Mouse (Mus musculus) hindbrain, embryonic 16.5 days (tissue): ENCODE results near the gene Wdr4. TPM values are rescaled to one million over a fixed set of nuclear protein-coding genes. Genes with fewer than 3 reads are reported as not detected.

ENCODE experiments used
- ATAC-seq: fragments of 200-750 bp; cut with Nextera tagmentation; 2 replicates; pipeline ENCODE4 v1.8.0; 2017; ENCODE audit warnings: moderate TSS enrichment, moderate library complexity
- H3K27ac ChIP-seq: fragments of 300-500 bp; sonication (generic); 2 replicates; pipeline ENCODE4 v1.5.1; 2014; ENCODE audit warnings: low read depth, mild to moderate bottlenecking, control low read depth, low read length, moderate library complexity
- H3K27me3 ChIP-seq: fragments of 300-500 bp; sonication (generic); replicated peaks from 2 replicates; pipeline ENCODE4 v1.6.1; 2014; ENCODE audit warnings: low read length; ENCODE audit not compliant: control insufficient read depth, insufficient read depth
- H3K36me3 ChIP-seq: fragments of 300-500 bp; sonication (generic); 2 replicates; pipeline ENCODE4 v1.6.1; 2014; ENCODE audit warnings: mild to moderate bottlenecking, low read length, moderate library complexity, mixed read lengths; ENCODE audit not compliant: control insufficient read depth, insufficient read depth
- H3K4me1 ChIP-seq: fragments of 300-500 bp; sonication (generic); 2 replicates; pipeline ENCODE4 v1.6.1; 2014; ENCODE audit warnings: low read depth, low read length; ENCODE audit not compliant: control insufficient read depth, insufficient read depth
- H3K4me2 ChIP-seq: fragments of 300-500 bp; sonication (generic); 2 replicates; pipeline ENCODE4 v1.6.1; 2014; ENCODE audit warnings: mild to moderate bottlenecking, low read length, control low read depth, moderate library complexity
- H3K4me3 ChIP-seq: fragments of 300-500 bp; sonication (generic); 2 replicates; pipeline ENCODE4 v1.5.1; 2014; ENCODE audit warnings: mild to moderate bottlenecking, low read length, control low read depth, moderate library complexity
- H3K9ac ChIP-seq: fragments of 300-500 bp; sonication (generic); 2 replicates; pipeline ENCODE4 v1.6.1; 2014; ENCODE audit warnings: low read depth, mild to moderate bottlenecking, control low read depth, low read length, moderate library complexity
- H3K9me3 ChIP-seq: fragments of 300-500 bp; sonication (generic); 2 replicates; pipeline ENCODE4 v1.6.1; 2014; ENCODE audit warnings: mild to moderate bottlenecking, low read length, moderate library complexity; ENCODE audit not compliant: control insufficient read depth
- WGBS: fragments of 180-500 bp; shearing (Covaris S2); extraction: QIAGEN DNeasy Blood & Tissue Kit; methylation state at CpG from one replicate; pipeline ENCODE4 v1.1.7; 2014; 5-methylcytosine and 5-hydroxymethylcytosine counted together
- polyA plus RNA-seq: library from polyadenylated mRNA; unstranded; fragments of >200 nt; fragmentation: Nextera tagmentation; extraction: Ambion mirVana; gene quantifications from 2 replicates; pipeline ENCODE4 v1.2.1, GENCODE M21; 2015

Wdr4 gene
- polyA plus RNA-seq, 1 experiment from 2014 or later, result 38.1 TPM

DNA sequence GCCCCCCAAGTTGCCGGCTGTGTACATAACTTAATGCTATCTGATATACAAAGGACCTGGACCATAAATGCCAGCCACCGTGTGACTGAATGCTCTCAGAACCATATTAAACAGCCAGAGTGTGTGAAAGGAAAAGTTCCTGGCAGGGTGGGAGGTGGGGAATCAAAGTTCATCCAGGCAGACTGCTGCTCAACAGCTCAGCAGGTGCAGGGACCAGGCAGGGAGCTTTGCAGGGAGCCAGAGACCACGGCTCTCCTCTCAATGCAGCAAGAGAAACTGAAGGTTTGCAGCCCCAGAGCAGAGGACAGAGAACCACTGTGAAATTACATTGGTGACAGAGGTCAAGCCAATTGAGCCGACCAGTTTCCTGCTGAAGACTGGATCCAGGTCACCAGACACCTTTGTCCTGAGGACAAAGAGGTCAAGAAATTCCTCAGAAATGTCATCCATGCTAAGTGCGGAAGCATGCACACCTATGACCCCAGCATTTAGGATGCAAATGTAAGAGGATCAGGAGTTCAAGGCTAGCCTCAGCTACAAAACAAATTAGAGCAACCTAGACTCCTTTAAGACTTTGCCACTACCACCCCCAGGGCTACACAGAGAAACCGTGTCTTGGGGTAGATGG is 32.2 kb downstream of the Wdr4 start:
- no peaks in the 10 kb centered on the region for H3K27me3 ChIP-seq
- 26% methylated on average over 6 of the region's 6 CpGs for WGBS
- H3K9ac ChIP-seq, result no peak overlapping the region
- no peak overlapping the region for H3K4me3 ChIP-seq
- H3K9me3 ChIP-seq, result no peaks in the 10 kb centered on the region
- H3K36me3 ChIP-seq, result no peaks in the 10 kb centered on the region
- peak overlapping the region; percentile 66; the same call in 1 of the 2 replicates for H3K27ac ChIP-seq
- no peak for ATAC-seq
- H3K4me1 ChIP-seq, result no peaks in the 10 kb centered on the region; the same call in none of the 2 replicates
- H3K4me2 ChIP-seq, result no peak overlapping the region

DNA sequence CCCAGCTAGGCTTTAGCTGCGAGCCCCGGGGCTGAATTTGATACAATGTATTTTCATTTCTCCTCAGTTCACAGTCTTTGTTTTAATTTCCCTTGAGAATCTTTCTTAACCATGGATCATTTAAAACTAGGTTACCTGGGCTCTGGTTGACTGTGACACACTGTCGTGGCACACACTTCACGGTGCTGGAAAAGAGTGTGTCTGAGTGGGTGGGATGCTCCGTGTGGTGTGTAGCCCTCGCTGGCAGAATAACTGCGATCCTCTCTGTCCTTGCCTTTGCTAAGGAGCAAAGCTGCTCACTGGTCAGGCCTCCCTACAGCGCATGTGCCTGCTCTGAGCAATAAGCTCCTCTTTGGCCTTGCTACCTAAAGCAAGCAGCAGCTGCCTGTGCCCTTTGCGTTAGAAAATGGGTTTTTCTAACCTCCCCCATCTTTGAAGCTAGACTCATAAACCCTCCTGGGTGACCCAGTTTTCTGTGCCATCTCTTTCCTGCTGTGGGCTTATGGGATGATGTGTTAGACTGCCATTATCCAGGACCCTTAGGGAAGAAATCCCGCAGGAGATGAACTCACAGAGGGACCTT is 33.1 kb downstream of the Wdr4 start:
- H3K9me3 ChIP-seq, result no peaks in the 10 kb centered on the region
- no peak overlapping the region for H3K9ac ChIP-seq
- ATAC-seq, result peak; percentile 62
- H3K4me3 ChIP-seq, result no peak overlapping the region
- no peak overlapping the region for H3K4me2 ChIP-seq
- H3K36me3 ChIP-seq, result no peaks in the 10 kb centered on the region
- H3K27me3 ChIP-seq, result no peaks in the 10 kb centered on the region
- H3K27ac ChIP-seq, result peak overlapping the region; percentile 66
- 67% methylated on average over 10 of the region's 10 CpGs for WGBS
- no peaks in the 10 kb centered on the region; the same call in none of the 2 replicates for H3K4me1 ChIP-seq

DNA sequence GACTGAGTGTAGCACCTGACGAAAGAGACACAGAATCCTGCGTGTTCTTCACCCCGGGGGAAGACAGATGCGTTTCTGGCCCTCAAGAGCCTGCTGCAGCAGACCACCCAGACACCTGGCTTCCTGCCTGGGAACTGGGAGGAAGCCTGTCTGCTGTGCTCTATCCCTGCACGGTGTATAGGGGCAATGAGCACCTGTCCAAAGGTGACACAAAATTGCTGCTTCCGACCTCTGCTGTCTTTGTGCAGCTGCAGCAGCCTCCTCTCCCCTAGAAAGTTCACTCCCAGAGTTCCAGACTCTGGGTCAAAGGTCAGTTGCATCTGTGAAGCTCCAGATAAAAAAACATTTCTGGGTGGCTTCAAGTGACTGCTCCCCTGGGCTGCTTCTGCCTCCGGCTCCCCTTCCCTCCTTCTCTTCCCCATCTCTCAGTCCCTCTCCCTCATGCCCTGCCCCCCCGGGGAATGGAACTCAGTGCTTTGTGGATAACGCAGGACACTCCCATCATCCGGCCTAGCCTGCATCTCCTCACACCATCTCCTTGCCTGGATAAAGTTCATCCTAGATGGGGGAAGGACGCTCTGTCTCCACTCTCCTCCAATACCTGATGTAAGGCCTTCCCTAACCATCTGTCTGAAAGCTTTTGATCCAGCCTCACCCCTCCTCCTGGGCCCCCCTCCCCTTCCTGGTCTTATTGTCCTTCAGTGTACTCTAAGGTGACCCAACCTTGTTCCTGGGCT is 40.5 kb downstream of the Wdr4 start:
- H3K9me3 ChIP-seq, result no peaks in the 10 kb centered on the region
- no peak overlapping the region for H3K4me2 ChIP-seq
- H3K4me3 ChIP-seq, result no peak overlapping the region
- 63% methylated on average over 11 of the region's 11 CpGs for WGBS
- no peaks in the 10 kb centered on the region for H3K4me1 ChIP-seq
- H3K27me3 ChIP-seq, result no peaks in the 10 kb centered on the region
- ATAC-seq, result no peak
- no peak overlapping the region for H3K27ac ChIP-seq
- H3K36me3 ChIP-seq, result no peaks in the 10 kb centered on the region; the same call in 1 of the 2 replicates
- no peak overlapping the region for H3K9ac ChIP-seq

DNA sequence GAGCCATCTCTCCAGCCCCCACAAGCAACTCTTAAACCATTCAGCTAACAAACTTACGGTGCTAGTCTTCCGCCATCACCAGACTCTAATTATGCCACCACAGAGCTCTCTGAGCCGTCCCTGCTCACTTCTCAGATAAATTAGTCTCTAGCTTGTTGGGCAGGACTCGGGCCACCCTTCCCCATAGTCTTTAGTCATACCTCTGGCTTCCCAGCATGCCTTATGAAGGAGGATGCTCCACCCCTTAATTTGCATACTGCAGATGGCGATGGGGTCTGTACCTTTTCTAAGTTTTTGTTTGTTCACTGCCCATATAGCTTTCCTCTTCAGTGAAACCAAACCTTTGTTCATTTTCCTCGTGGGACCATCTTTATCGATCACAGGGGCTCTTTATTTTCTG is 41.2 kb downstream of the Wdr4 start:
- no peak overlapping the region for H3K9ac ChIP-seq
- H3K36me3 ChIP-seq, result no peaks in the 10 kb centered on the region; the same call in 1 of the 2 replicates
- no peaks in the 10 kb centered on the region for H3K27me3 ChIP-seq
- no peak for ATAC-seq
- no peak overlapping the region for H3K27ac ChIP-seq
- H3K4me1 ChIP-seq, result no peaks in the 10 kb centered on the region
- no peak overlapping the region for H3K4me3 ChIP-seq
- 80% methylated on average over 7 of the region's 7 CpGs for WGBS
- no peaks in the 10 kb centered on the region for H3K9me3 ChIP-seq
- H3K4me2 ChIP-seq, result no peak overlapping the region

DNA sequence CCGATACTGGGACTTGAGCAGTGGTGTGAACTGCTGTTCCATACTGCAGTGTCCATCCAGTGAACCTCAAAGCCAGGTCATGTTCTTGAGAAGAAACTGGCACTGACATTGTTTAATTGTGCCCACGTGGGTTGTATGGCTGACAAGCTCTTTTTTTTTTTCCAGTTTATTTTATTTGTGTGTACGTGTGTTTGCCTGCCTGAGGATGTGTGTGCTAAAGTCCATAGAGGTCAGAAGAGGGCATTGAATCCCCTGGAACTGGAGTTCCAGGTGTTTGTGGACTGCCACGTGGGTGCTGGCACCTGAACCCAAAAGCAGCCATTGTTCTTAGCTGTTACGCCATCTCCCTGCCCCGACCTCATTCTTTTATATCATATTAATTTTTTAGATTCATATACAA is 45.4 kb downstream of the Wdr4 start:
- Histone ChIP-seq H3K36me3 (peaks cover 9% of the 10 kb centered on the region), H3K4me3 (no peak overlapping the region), H3K27ac (no peak overlapping the region), H3K27me3 (no peaks in the 10 kb centered on the region), H3K9ac (no peak overlapping the region), H3K4me1 (peaks cover 7% of the 10 kb centered on the region), H3K4me2 (no peak overlapping the region), H3K9me3 (no peaks in the 10 kb centered on the region)
- WGBS, result 82% methylated on average over 6 of the region's 6 CpGs
- ATAC-seq, result no peak

DNA sequence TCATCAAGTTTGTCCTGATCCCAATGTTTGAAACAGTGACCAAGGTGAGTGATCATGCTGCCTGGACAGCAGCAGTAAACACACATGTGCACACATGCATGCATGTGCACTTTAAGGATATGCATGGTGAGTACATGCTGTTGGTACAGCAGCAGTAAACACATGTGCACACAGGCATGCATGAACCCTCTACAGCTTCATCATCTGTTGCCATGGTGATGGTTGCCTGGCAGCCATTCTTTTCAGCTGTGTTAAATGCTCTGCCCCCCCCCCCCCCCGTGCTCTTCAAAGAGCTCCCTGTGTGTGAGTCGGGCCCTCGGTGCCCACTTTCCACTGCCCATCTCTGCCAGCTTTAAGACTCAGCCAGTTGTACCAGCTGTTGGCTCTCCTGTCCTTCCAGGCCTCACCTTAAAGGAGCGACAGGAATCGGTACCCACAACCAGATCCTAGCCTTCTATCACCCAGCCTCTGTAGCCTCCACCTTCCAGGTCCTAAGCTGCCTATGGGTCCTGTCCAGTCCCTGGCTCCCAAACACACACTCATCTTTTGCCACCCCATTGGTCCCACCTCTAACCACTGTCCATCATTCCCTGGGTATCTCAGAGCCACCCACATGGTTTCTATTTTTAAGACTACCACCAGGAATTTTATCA is 48.9 kb downstream of the Wdr4 start:
- Histone ChIP-seq H3K27me3 (no peaks in the 10 kb centered on the region), H3K4me3 (no peak overlapping the region), H3K9me3 (no peaks in the 10 kb centered on the region), H3K4me1 (peaks cover 7% of the 10 kb centered on the region), H3K9ac (no peak overlapping the region), H3K27ac (no peak overlapping the region), H3K36me3 (peaks cover 22% of the 10 kb centered on the region), H3K4me2 (no peak overlapping the region)
- peak; percentile 71 for ATAC-seq
- 43% methylated on average over 5 of the region's 5 CpGs for WGBS

DNA sequence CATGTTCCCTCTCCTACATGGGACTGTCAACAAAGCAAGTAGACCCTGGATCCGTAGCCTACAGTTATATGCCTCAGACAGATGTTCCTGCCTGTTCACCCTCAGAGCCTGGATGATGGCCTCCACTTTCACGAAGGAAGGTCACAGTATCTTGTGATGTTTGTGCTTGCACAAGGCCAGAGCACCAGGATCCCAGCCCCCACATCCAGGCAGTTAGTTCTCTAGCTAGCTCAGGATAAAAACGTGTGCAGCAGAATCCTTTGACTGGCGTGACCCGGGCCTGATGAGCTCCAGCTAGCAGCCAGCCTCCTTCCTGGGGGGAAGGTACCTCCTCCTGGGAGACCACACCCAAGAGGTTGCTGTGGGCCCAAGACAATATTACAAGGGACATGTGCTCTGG is 51.3 kb downstream of the Wdr4 start:
- Histone ChIP-seq H3K36me3 (peaks cover 25% of the 10 kb centered on the region), H3K4me3 (no peak overlapping the region), H3K27ac (no peak overlapping the region), H3K4me2 (no peak overlapping the region), H3K9me3 (no peaks in the 10 kb centered on the region), H3K9ac (no peak overlapping the region), H3K27me3 (no peaks in the 10 kb centered on the region), H3K4me1 (peaks cover 7% of the 10 kb centered on the region)
- ATAC-seq, result no peak
- WGBS, result 70% methylated on average over 5 of the region's 5 CpGs

DNA sequence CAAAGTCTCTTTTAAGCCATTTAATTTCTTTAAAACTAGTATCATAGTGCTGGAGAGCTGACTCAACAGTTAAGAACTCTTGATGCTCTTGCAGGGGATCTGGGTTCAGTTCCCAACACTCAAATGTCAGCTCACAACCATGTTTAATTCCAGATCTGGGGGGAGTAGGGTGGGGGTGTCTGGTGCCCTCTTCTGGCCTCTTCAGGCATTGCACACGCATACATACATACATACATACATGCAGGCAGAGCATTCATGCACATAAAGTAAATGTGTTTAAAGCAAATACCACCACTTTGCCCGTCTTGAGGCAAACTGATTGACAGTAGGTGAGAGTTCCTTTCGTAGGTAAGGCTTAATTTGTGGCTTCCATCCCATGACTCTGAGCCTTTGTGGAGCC is 52.9 kb downstream of the Wdr4 start:
- Histone ChIP-seq H3K4me1 (peaks cover 9% of the 10 kb centered on the region), H3K27me3 (no peaks in the 10 kb centered on the region), H3K9me3 (no peaks in the 10 kb centered on the region), H3K9ac (no peak overlapping the region), H3K4me3 (no peak overlapping the region), H3K4me2 (no peak overlapping the region), H3K36me3 (peaks cover 22% of the 10 kb centered on the region), H3K27ac (no peak overlapping the region)
- WGBS, result 87% methylated on average over 3 of the region's 3 CpGs
- no peak for ATAC-seq

DNA sequence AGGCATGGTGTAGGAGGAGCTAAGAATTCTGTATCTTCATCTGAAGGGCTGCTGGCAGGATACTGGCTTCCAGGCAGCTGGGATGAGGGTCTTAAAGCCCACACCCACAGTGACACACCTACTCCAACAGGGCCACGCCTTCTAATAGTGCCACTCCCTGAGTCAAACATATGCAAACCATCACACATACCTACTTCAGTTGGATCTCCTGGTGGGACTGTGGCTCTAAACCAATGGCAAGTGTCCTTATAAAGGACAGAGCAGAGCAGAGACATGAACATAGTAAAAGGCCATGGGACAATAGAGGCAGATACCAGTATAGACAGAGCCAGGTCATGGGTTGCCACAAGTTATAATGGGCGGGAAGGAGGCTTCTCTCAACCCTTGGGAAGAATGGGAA is 57.3 kb downstream of the Wdr4 start:
- no peak overlapping the region for H3K9ac ChIP-seq
- H3K36me3 ChIP-seq, result peaks cover 16% of the 10 kb centered on the region
- no peak for ATAC-seq
- WGBS, result 82% methylated on average over 2 of the region's 2 CpGs
- no peak overlapping the region for H3K4me2 ChIP-seq
- H3K27ac ChIP-seq, result no peak overlapping the region
- no peaks in the 10 kb centered on the region for H3K27me3 ChIP-seq
- no peaks in the 10 kb centered on the region for H3K9me3 ChIP-seq
- H3K4me3 ChIP-seq, result no peak overlapping the region
- H3K4me1 ChIP-seq, result 0 out of 2 replicates have a peak, but pooled peaks cover 2% of the 10 kb centered on the region
